Mouse (Mus musculus): ENCODE results near the gene Tns1. TPM values are rescaled to one million over a fixed set of nuclear protein-coding genes. Genes with fewer than 3 reads are reported as not detected.

The Tns1 gene
- polyA plus RNA-seq, 1 experiment from 2014 or later, result 15.3 TPM

- Histone ChIP-seq H3K36me3 (peaks cover 15% of the 10 kb centered on the region), H3K4me1 (replicated peaks) (peaks cover 37% of the 10 kb centered on the region), H3K4me3 (no peak overlapping the region), H3K27ac (no peak overlapping the region), H3K27me3 (ENCODE audit: insufficient read depth, poor library complexity, severe bottlenecking) (no peaks in the 10 kb centered on the region), H3K9me3 (no peaks in the 10 kb centered on the region)
- no peak for DNase-seq (ENCODE audit: low spot score)
- 90% methylated on average over 4 of the region's 4 CpGs for WGBS
Observed at GRCm38 (mm10) chr1:73957428-73957827, 166.8 kb downstream of the Tns1 start.

GRCm38 (mm10) chr1:73956320-73956719 lies 167.9 kb downstream of the Tns1 start:
- Histone ChIP-seq H3K27ac (no peak overlapping the region; the same call in 1 of the 2 replicates), H3K9me3 (no peaks in the 10 kb centered on the region), H3K27me3 (ENCODE audit: insufficient read depth, poor library complexity, severe bottlenecking) (no peaks in the 10 kb centered on the region), H3K4me3 (no peak overlapping the region), H3K36me3 (peaks cover 25% of the 10 kb centered on the region), H3K4me1 (replicated peaks) (peaks cover 30% of the 10 kb centered on the region)
- DNase-seq (ENCODE audit: low spot score), result no peak
- WGBS, result 83% methylated on average over 1 of the region's 1 CpGs

DNA sequence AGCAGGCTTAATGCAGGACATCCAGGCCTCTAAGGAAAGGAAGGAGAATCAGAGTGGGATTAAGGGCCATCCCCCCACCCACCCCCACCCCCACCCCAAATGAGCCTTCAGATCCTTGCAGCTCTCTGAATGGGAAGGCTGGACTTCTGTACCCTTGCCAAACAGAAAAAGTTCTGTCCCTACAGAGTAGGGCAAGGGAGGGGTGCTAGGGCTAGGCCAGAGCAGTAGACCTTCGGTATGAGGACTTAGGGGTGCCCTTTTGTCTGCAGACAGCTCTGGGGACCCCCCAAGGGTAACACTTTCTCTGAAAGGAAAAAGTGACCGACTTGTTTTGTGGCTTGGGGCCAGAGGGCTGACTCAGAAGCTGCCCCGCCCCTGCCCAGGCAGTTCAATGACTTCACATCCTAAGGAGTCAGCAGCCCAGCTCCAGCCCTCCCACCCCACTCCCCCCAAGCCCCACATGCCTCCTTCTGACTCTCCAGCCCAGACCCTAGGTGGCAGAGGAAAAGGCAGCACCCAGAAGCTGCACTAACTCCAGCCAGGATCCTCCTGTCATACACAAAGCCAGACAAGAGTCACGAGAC lies 168.9 kb downstream of the Tns1 start:
- Histone ChIP-seq H3K36me3 (peaks cover 32% of the 10 kb centered on the region), H3K4me1 (replicated peaks) (peaks cover 30% of the 10 kb centered on the region), H3K27ac (peak overlapping the region; percentile 64), H3K4me3 (no peak overlapping the region), H3K9me3 (no peaks in the 10 kb centered on the region), H3K27me3 (ENCODE audit: insufficient read depth, poor library complexity, severe bottlenecking) (no peaks in the 10 kb centered on the region)
- DNase-seq (ENCODE audit: low spot score), result no peak
- 19% methylated on average over 4 of the region's 4 CpGs for WGBS

DNA sequence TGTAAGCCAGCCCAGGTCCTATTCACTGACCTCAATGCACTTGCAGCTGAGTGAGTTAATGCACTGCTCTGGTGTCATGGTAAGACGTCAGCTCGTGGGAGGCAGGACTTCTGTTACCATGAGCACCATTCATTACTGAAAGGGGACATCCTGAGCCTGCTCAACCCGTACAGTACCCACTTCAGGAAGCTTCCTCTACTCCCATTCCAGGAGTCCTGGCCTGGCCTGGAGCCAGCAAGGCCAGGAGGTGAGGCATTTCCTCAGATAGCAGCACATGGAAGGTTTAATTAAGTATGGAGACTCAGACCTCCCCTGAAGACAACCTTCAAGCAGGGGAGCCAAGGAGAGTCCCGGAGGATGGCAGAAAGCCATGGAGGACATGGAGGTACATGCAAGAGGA lies 169.6 kb downstream of the Tns1 start:
- Histone ChIP-seq H3K36me3 (peaks cover 32% of the 10 kb centered on the region), H3K27me3 (ENCODE audit: insufficient read depth, poor library complexity, severe bottlenecking) (no peaks in the 10 kb centered on the region), H3K27ac (peak overlapping the region; percentile 64; the same call in 1 of the 2 replicates), H3K4me3 (no peak overlapping the region), H3K9me3 (no peaks in the 10 kb centered on the region), H3K4me1 (replicated peaks) (peaks cover 30% of the 10 kb centered on the region)
- DNase-seq (ENCODE audit: low spot score), result no peak
- 70% methylated on average over 4 of the region's 4 CpGs for WGBS

- WGBS, result 90% methylated on average over 6 of the region's 6 CpGs
- no peak for DNase-seq (ENCODE audit: low spot score)
- Histone ChIP-seq H3K27me3 (ENCODE audit: insufficient read depth, poor library complexity, severe bottlenecking) (no peaks in the 10 kb centered on the region), H3K36me3 (peaks cover 32% of the 10 kb centered on the region), H3K9me3 (no peaks in the 10 kb centered on the region), H3K4me3 (no peak overlapping the region), H3K27ac (no peak overlapping the region), H3K4me1 (replicated peaks) (peaks cover 30% of the 10 kb centered on the region)
Observed at GRCm38 (mm10) chr1:73954015-73954408, 170.2 kb downstream of the Tns1 start.

- H3K27me3 ChIP-seq (ENCODE audit: insufficient read depth, poor library complexity, severe bottlenecking), result no peaks in the 10 kb centered on the region
- WGBS, result 89% methylated on average over 20 of the region's 20 CpGs
- no peak overlapping the region for H3K4me3 ChIP-seq
- H3K9me3 ChIP-seq, result no peaks in the 10 kb centered on the region
- peaks cover 30% of the 10 kb centered on the region for H3K4me1 ChIP-seq (replicated peaks)
- H3K36me3 ChIP-seq, result peaks cover 32% of the 10 kb centered on the region
- no peak for DNase-seq (ENCODE audit: low spot score)
- no peak overlapping the region for H3K27ac ChIP-seq
Observed at GRCm38 (mm10) chr1:73953317-73954014, 170.8 kb downstream of the Tns1 start.

- 0 out of 2 replicates have a peak overlapping the region, but pooled peaks have one; percentile 30 for H3K27ac ChIP-seq
- 81% methylated on average over 10 of the region's 10 CpGs for WGBS
Observed at GRCm38 (mm10) chr1:73952598-73952997, 171.7 kb downstream of the Tns1 start.

GRCm38 (mm10) chr1:73951178-73951577 lies 173.1 kb downstream of the Tns1 start:
- WGBS, result 89% methylated on average over 3 of the region's 3 CpGs
- Histone ChIP-seq H3K36me3 (peaks cover 32% of the 10 kb centered on the region), H3K4me3 (no peak overlapping the region), H3K4me1 (replicated peaks) (peaks cover 29% of the 10 kb centered on the region), H3K27ac (no peak overlapping the region), H3K27me3 (ENCODE audit: insufficient read depth, poor library complexity, severe bottlenecking) (no peaks in the 10 kb centered on the region), H3K9me3 (no peaks in the 10 kb centered on the region)
- DNase-seq (ENCODE audit: low spot score), result no peak

More at GRCm38 (mm10) chr1:73952598-73952997, 171.7 kb downstream of the Tns1 start:
- Histone ChIP-seq H3K9me3 (no peaks in the 10 kb centered on the region), H3K4me1 (replicated peaks) (peaks cover 29% of the 10 kb centered on the region), H3K36me3 (peaks cover 32% of the 10 kb centered on the region), H3K27me3 (ENCODE audit: insufficient read depth, poor library complexity, severe bottlenecking) (no peaks in the 10 kb centered on the region), H3K4me3 (no peak overlapping the region)
- no peak for DNase-seq (ENCODE audit: low spot score)

GRCm38 (mm10) chr1:73948757-73949156 lies 175.5 kb downstream of the Tns1 start:
- H3K4me1 ChIP-seq (replicated peaks), result peaks cover 18% of the 10 kb centered on the region; the same call in 1 of the 2 replicates
- no peaks in the 10 kb centered on the region for H3K27me3 ChIP-seq (ENCODE audit: insufficient read depth, poor library complexity, severe bottlenecking)
- H3K4me3 ChIP-seq, result no peak overlapping the region
- no peak overlapping the region for H3K27ac ChIP-seq
- peaks cover 29% of the 10 kb centered on the region for H3K36me3 ChIP-seq
- 90% methylated on average over 5 of the region's 5 CpGs for WGBS
- DNase-seq (ENCODE audit: low spot score), result no peak
- no peaks in the 10 kb centered on the region for H3K9me3 ChIP-seq

DNA sequence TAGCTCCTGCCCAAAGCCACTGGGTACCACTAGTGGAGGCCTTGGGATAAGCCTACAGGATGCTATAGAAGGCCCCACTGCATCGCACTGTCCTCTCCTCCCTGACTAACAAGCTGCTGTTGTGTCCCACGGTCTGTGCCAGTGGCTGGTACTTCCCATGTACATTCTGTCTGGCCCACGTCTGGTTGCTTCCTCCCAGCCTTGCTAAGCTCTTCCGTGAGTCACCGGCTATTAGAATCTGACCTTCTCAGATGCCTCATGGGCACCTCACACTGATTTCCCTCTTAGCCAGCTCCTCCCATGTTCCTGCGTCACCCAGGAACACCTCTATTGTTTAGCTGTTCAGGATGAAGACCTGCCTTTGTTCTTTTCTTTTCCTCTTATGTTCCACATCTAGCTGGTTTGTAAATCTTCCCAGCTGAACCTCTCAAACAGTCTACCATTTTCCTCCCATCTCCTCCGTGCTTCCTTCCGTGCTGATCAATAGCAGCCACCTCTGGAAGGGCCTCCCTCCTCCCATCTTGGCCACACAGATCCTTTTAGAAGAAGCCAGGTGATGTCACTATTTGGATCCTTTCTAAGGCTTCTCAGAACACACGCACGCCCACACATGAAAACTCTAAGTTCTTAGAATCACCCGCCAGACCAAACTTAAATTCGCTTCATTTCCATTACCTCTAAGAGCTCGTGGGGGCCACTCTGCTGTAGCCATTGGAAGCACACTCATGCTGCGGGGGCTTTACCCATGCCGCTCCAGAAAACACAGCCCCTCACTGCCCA lies 176.5 kb downstream of the Tns1 start:
- no peaks in the 10 kb centered on the region for H3K9me3 ChIP-seq
- DNase-seq (ENCODE audit: low spot score), result no peak
- H3K27ac ChIP-seq, result 0 out of 2 replicates have a peak overlapping the region, but pooled peaks have one; percentile 5
- WGBS, result 84% methylated on average over 15 of the region's 15 CpGs
- no peak overlapping the region for H3K4me3 ChIP-seq
- no peaks in the 10 kb centered on the region for H3K27me3 ChIP-seq (ENCODE audit: insufficient read depth, poor library complexity, severe bottlenecking)
- H3K36me3 ChIP-seq, result peaks cover 19% of the 10 kb centered on the region
- peaks cover 15% of the 10 kb centered on the region; the same call in 1 of the 2 replicates for H3K4me1 ChIP-seq (replicated peaks)

- 79% methylated on average over 7 of the region's 7 CpGs for WGBS
- H3K4me1 ChIP-seq (replicated peaks), result peaks cover 25% of the 10 kb centered on the region
- no peaks in the 10 kb centered on the region for H3K27me3 ChIP-seq (ENCODE audit: insufficient read depth, poor library complexity, severe bottlenecking)
- peaks cover 11% of the 10 kb centered on the region for H3K36me3 ChIP-seq
- no peak overlapping the region for H3K27ac ChIP-seq
- H3K4me3 ChIP-seq, result no peak overlapping the region
- no peak for DNase-seq (ENCODE audit: low spot score)
- no peaks in the 10 kb centered on the region for H3K9me3 ChIP-seq
Observed at GRCm38 (mm10) chr1:73946701-73947100, 177.5 kb downstream of the Tns1 start.

- 65% methylated on average over 3 of the region's 3 CpGs for WGBS
- H3K36me3 ChIP-seq, result no peaks in the 10 kb centered on the region
- H3K9me3 ChIP-seq, result no peaks in the 10 kb centered on the region
- DNase-seq (ENCODE audit: low spot score), result no peak
- no peak overlapping the region for H3K4me3 ChIP-seq
- no peaks in the 10 kb centered on the region for H3K27me3 ChIP-seq (ENCODE audit: insufficient read depth, poor library complexity, severe bottlenecking)
- peak overlapping the region; percentile 40; the same call in 1 of the 2 replicates for H3K27ac ChIP-seq
- H3K4me1 ChIP-seq (replicated peaks), result peaks cover 31% of the 10 kb centered on the region
Observed at GRCm38 (mm10) chr1:73944393-73944792, 179.9 kb downstream of the Tns1 start.
